Comparison of ENCODE assay signal across 8 mouse cellular contexts in genomic region chr8:123254099-123254885, GRCm38 (mm10). TPM values are rescaled to one million over a fixed set of nuclear protein-coding genes. Genes with fewer than 3 reads are reported as not detected.
A peak's percentile ranks its signal among the peaks of the same experiment; 100 is the strongest.
DNase-seq lines count a peak whose midpoint lies in the region; ATAC-seq and TF ChIP-seq lines count a peak whose summit lies in the region.

Zfp276 (plus strand) TSS chr8:123254195.
Vps9d1 (minus strand) TSS chr8:123254348.

- peaks cover 38% of the 10 kb centered on the region for H3K4me1 ChIP-seq in bone marrow macrophage, adult 2 months (ENCODE audit: control insufficient read depth, insufficient read depth, low read length)
- H3K4me1 ChIP-seq in embryonic facial prominence, embryonic 15.5 days: peaks cover 36% of the 10 kb centered on the region
- H3K4me1 ChIP-seq in kidney, embryonic 14.5 days (ENCODE audit: control insufficient read depth, insufficient read depth, low read length): peaks cover 19% of the 10 kb centered on the region
- peaks cover 10% of the 10 kb centered on the region for H3K4me1 ChIP-seq in liver, adult 2 months (ENCODE audit: control insufficient read depth, insufficient read depth, low read length)

- peak within 1 kb of the TSS; percentile 80 for H3K27ac ChIP-seq in bone marrow macrophage, adult 2 months (ENCODE audit: insufficient read depth, low read depth, low read length)
- peak within 1 kb of the TSS; percentile 87 for H3K27ac ChIP-seq in embryonic facial prominence, embryonic 15.5 days (replicated peaks)
- peak within 1 kb of the TSS; percentile 80 for H3K27ac ChIP-seq in kidney, embryonic 14.5 days (ENCODE audit: low read depth, low read length)
- peak within 1 kb of the TSS; percentile 92 for H3K27ac ChIP-seq in liver, adult 2 months (replicated peaks; ENCODE audit: insufficient read depth, low read depth, low read length)

- peaks cover 9% of the 10 kb centered on the region for H3K36me3 ChIP-seq in C2C12 (ENCODE audit: control insufficient read depth, insufficient read depth)
- H3K36me3 ChIP-seq in embryonic facial prominence, embryonic 15.5 days: peaks cover 52% of the 10 kb centered on the region
- peaks cover 48% of the 10 kb centered on the region for H3K36me3 ChIP-seq in kidney, embryonic 14.5 days (ENCODE audit: control insufficient read depth, insufficient read depth, low read length)
- H3K36me3 ChIP-seq in liver, adult 2 months (ENCODE audit: control insufficient read depth, insufficient read depth, low read length): peaks cover 21% of the 10 kb centered on the region
- peaks cover 3% of the 10 kb centered on the region for H3K36me3 ChIP-seq in myocyte (ENCODE audit: control insufficient read depth, insufficient read depth)

- no peaks in the 10 kb centered on the region for H3K27me3 ChIP-seq in C2C12 (ENCODE audit: control insufficient read depth, insufficient read depth, insufficient read length)
- no peaks in the 10 kb centered on the region for H3K27me3 ChIP-seq in embryonic facial prominence, embryonic 15.5 days
- no peaks in the 10 kb centered on the region for H3K27me3 ChIP-seq in kidney, embryonic 14.5 days (ENCODE audit: control insufficient read depth, insufficient read depth, low read length)
- H3K27me3 ChIP-seq in liver, adult 2 months (ENCODE audit: control insufficient read depth, insufficient read depth, low read length): no peaks in the 10 kb centered on the region
- no peaks in the 10 kb centered on the region for H3K27me3 ChIP-seq in myocyte (ENCODE audit: control insufficient read depth, insufficient read depth, insufficient read length)

- H3K79me3 ChIP-seq in C2C12 (ENCODE audit: low read depth): peaks cover 6% of the 10 kb centered on the region

- peak within 1 kb of the TSS; percentile 99 for H3ac ChIP-seq in C2C12 (ENCODE audit: control insufficient read depth, insufficient read length, low read depth)
- H3ac ChIP-seq in myocyte (ENCODE audit: control insufficient read depth, insufficient read length): peak within 1 kb of the TSS; percentile 60

- WGBS in embryonic facial prominence, embryonic 15.5 days: under 1% methylated on average over 99 of the region's 99 CpGs
- WGBS in kidney, embryonic 14.5 days: under 1% methylated on average over 87 of the region's 99 CpGs
- WGBS in liver, adult 2 months: under 1% methylated on average over 99 of the region's 99 CpGs

- TF ChIP-seq POLR2A in bone marrow macrophage, adult 2 months (IDR thresholded peaks at IDR 0.05; ENCODE audit: borderline replicate concordance, low read depth, low read length): no peak
- TF ChIP-seq POLR2A in liver, adult 2 months (IDR thresholded peaks at IDR 0.05; ENCODE audit: extremely low read depth, insufficient read depth, low read length): peak; percentile 87
- peak; percentile 71 for TF ChIP-seq POLR2A in myocyte (IDR thresholded peaks at IDR 0.05; ENCODE audit: insufficient read length, low read depth)

- DNase-seq in heart, adult 9 months (ENCODE audit: low spot score in 2 of 2): peak; percentile 75 to 77
- peak; percentile 70 for DNase-seq in liver, adult 2 months (ENCODE audit: extremely low read depth, low read depth, low spot score)
- peak; percentile 88 to 95 for DNase-seq in spleen, postnatal 4 days (ENCODE audit: low spot score in 2 of 2)

- H3K79me2 ChIP-seq in C2C12 (ENCODE audit: control insufficient read depth, insufficient read depth): peaks cover 34% of the 10 kb centered on the region
- H3K79me2 ChIP-seq in liver, adult 2 months (ENCODE audit: control insufficient read depth, insufficient read depth, low read length): peaks cover 22% of the 10 kb centered on the region; the same call in 1 of the 2 replicates
- peaks cover 23% of the 10 kb centered on the region for H3K79me2 ChIP-seq in myocyte (ENCODE audit: control insufficient read depth, insufficient read depth)

- H3K4me3 ChIP-seq in C2C12 (ENCODE audit: insufficient read depth, poor library complexity, severe bottlenecking): peak within 1 kb of the TSS; percentile 84
- H3K4me3 ChIP-seq in bone marrow macrophage, adult 2 months (ENCODE audit: insufficient read depth, low read length): peak within 1 kb of the TSS; percentile 99
- peak within 1 kb of the TSS; percentile 94 for H3K4me3 ChIP-seq in embryonic facial prominence, embryonic 15.5 days (replicated peaks)
- peak within 1 kb of the TSS; percentile 98 for H3K4me3 ChIP-seq in kidney, embryonic 14.5 days (ENCODE audit: low read length)
- H3K4me3 ChIP-seq in liver, adult 2 months (ENCODE audit: insufficient read depth, low read depth, low read length): peak within 1 kb of the TSS; percentile 99
- peak within 1 kb of the TSS; percentile 58 for H3K4me3 ChIP-seq in myocyte

- peak within 1 kb of the TSS; percentile 99 for H3K9ac ChIP-seq in embryonic facial prominence, embryonic 15.5 days
- peak within 1 kb of the TSS; percentile 96 for H3K9ac ChIP-seq in kidney, embryonic 14.5 days (ENCODE audit: low read depth, low read length)
- peak within 1 kb of the TSS; percentile 99 for H3K9ac ChIP-seq in liver, adult 2 months (ENCODE audit: low read depth, low read length)

- H3K9me3 ChIP-seq in embryonic facial prominence, embryonic 15.5 days (replicated peaks): no peaks in the 10 kb centered on the region
- H3K9me3 ChIP-seq in kidney, embryonic 14.5 days (ENCODE audit: control insufficient read depth, low read length): no peaks in the 10 kb centered on the region

- H3K4me2 ChIP-seq in embryonic facial prominence, embryonic 15.5 days (replicated peaks): peak within 1 kb of the TSS; percentile 78
- peak within 1 kb of the TSS; percentile 95 for H3K4me2 ChIP-seq in kidney, embryonic 14.5 days (replicated peaks; ENCODE audit: low read depth, low read length)
- H3K4me2 ChIP-seq in myocyte (ENCODE audit: low read depth): peak within 1 kb of the TSS; percentile 77

- peak; percentile 94 for ATAC-seq in embryonic facial prominence, embryonic 15.5 days (ENCODE audit: insufficient number of reproducible peaks, low FRiP score, low TSS enrichment, low read depth)
- ATAC-seq in kidney, embryonic 14.5 days (ENCODE audit: low FRiP score, low TSS enrichment): peak; percentile 96

- TF ChIP-seq CTCF in C2C12 (IDR thresholded peaks at IDR 0.05; ENCODE audit: control insufficient read depth, insufficient read depth, insufficient read length): no peak
- TF ChIP-seq CTCF in bone marrow macrophage, adult 2 months (IDR thresholded peaks at IDR 0.05; ENCODE audit: low read depth, low read length): no peak
- TF ChIP-seq CTCF in liver, adult 2 months (IDR thresholded peaks at IDR 0.05; ENCODE audit: low read depth, low read length): no peak

TF ChIP-seq in C2C12, 6 proteins besides CTCF, POLR2A, EP300 and RAD21:
- TF ChIP-seq MYOD1 (IDR thresholded peaks at IDR 0.05; ENCODE audit: control insufficient read depth, insufficient read length, low read depth) (no peak), FOSL1 (IDR thresholded peaks at IDR 0.05; ENCODE audit: insufficient read depth, low read length, poor library complexity, severe bottlenecking) (no peak), CEBPB (IDR thresholded peaks at IDR 0.05; ENCODE audit: low read depth) (no peak), USF1 (IDR thresholded peaks at IDR 0.05; ENCODE audit: low read depth) (no peak), MAX (IDR thresholded peaks at IDR 0.05) (no peak), MYOG (IDR thresholded peaks at IDR 0.05; ENCODE audit: control insufficient read depth, extremely low read depth, insufficient read length) (no peak)

TF ChIP-seq in myocyte, 11 proteins besides CTCF, POLR2A, EP300 and RAD21:
- TF ChIP-seq REST (IDR thresholded peaks at IDR 0.05; ENCODE audit: insufficient read depth, insufficient read length) (peak; percentile 8), MYOD1 (IDR thresholded peaks at IDR 0.05; ENCODE audit: control insufficient read depth in 1 of 3, insufficient read length in 2 of 3, low read depth in 2 of 3) (peak in 1 of 3 experiments; percentile 40), CEBPB (IDR thresholded peaks at IDR 0.05; ENCODE audit: insufficient read depth, poor library complexity, severe bottlenecking) (no peak), POLR2AphosphoS2 (IDR thresholded peaks at IDR 0.05; ENCODE audit: insufficient read length, low read depth) (peak; percentile 58), E2F4 (IDR thresholded peaks at IDR 0.05; ENCODE audit: insufficient read depth) (no peak), MYOG (IDR thresholded peaks at IDR 0.05; ENCODE audit: control insufficient read depth in 1 of 3, insufficient read depth in 1 of 3, insufficient read length in 2 of 3, low read depth in 2 of 3) (peak in 2 of 3 experiments; percentile 48 to 49), MAX (IDR thresholded peaks at IDR 0.05; ENCODE audit: low read depth) (no peak)

RNA-seq across cellular contexts. Expression of gene Zfp276, which starts in this region (rescaled TPM):
- polyA plus RNA-seq in C2C12 (2012; fragmentation: generic; extraction: Trizol) (10.6 TPM), myocyte (2012; fragmentation: generic; extraction: Trizol) (12.1 TPM)
- polyA plus RNA-seq in bone marrow macrophage, adult 2 months (2012; ENCODE audit: insufficient read depth, insufficient read length, missing spikeins): 16.2 and 17.1 TPM in 2 replicates
- polyA plus RNA-seq in embryonic facial prominence, embryonic 15.5 days (2015; fragmentation: Nextera tagmentation; extraction: Ambion mirVana): 26.3 and 28.7 TPM in 2 replicates
- 17.2 and 20.4 TPM in 2 replicates for polyA plus RNA-seq in kidney, embryonic 14.5 days (2014; fragmentation: Nextera tagmentation; extraction: Ambion mirVana)
- 21.3 and 26.3 TPM in 2 replicates for total RNA-seq in liver, adult 2 months (2014; rRNA removed)
- 17.7 and 24.5 TPM in 2 replicates for polyA plus RNA-seq in liver, adult 2 months (2012; rRNA removed)

RNA-seq across cellular contexts. Expression of gene Vps9d1, which starts in this region (rescaled TPM):
- polyA plus RNA-seq in C2C12 (2012; fragmentation: generic; extraction: Trizol) (8.5 TPM), myocyte (2012; fragmentation: generic; extraction: Trizol) (12.7 TPM)
- 42.6 and 43.7 TPM in 2 replicates for polyA plus RNA-seq in bone marrow macrophage, adult 2 months (2012; ENCODE audit: insufficient read depth, insufficient read length, missing spikeins)
- polyA plus RNA-seq in embryonic facial prominence, embryonic 15.5 days (2015; fragmentation: Nextera tagmentation; extraction: Ambion mirVana): 28.0 and 31.4 TPM in 2 replicates
- polyA plus RNA-seq in kidney, embryonic 14.5 days (2014; fragmentation: Nextera tagmentation; extraction: Ambion mirVana): 18.0 and 25.9 TPM in 2 replicates
- 5.6 and 6.6 TPM in 2 replicates for total RNA-seq in liver, adult 2 months (2014; rRNA removed)
- polyA plus RNA-seq in liver, adult 2 months (2012; rRNA removed): 40.9 and 48.8 TPM in 2 replicates

Comparison
In these comparisons a context has a peak if more than half of its experiments do, and no peak if none do; other contexts are left out.
1. Peak in every context shown above with its lines: DNase-seq, ATAC-seq, H3K4me3 ChIP-seq and H3K27ac ChIP-seq.